Mouse (Mus musculus): Measurements from ENCODE around the gene Fnbp1l.

Fnbp1l gene

GRCm38 (mm10) chr3:122494764-122495163 is 124.8 kb downstream of the Fnbp1l start:
- DNase-seq (ENCODE audit: low read depth, low spot score) = no peak

GRCm38 (mm10) chr3:122492872-122493615 is 126.5 kb downstream of the Fnbp1l start:
- no peak for DNase-seq (ENCODE audit: low read depth, low spot score)

- DNase-seq (ENCODE audit: low read depth, low spot score) = no peak
These were observed 127.5 kb downstream of the Fnbp1l start for GRCm38 (mm10) chr3:122492006-122492405.

- no peak for DNase-seq (ENCODE audit: low read depth, low spot score)
These were observed 128.9 kb downstream of the Fnbp1l start for GRCm38 (mm10) chr3:122490574-122490973.
